ENCODE assay signal across 22 mouse cellular contexts in the genomic region with DNA sequence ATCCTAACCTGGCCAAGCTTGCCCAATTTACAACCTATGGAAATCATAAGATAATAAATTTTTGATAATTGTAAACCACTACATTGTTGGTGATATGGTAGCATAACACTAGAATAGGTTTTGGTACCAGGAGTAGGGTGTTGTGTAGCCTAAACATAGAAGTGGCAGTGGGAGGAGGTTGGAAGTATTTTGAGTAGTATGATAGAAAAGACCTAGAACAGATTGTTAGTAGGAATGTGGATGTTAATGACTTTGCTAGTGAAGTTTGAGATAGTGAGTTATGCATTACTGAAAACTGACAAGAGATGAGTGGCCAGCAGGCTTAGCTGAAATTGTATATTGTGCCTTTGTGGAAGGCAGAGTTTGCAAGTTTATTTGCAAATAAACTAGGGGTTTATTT.
"Had no signal": no experiment of that assay in that cellular context is flagged by ENCODE, and none has a peak within 500 bp of the region (broad histone marks: within the 10 kb centered on the region; RNA-seq: fewer than 3 reads in every experiment).

No protein-coding gene starts in this region.

- DNase-seq: heart, postnatal 10 days; heart, postnatal 14 days; heart, postnatal 36 days; heart, postnatal 4 days; kidney, adult 11 months; kidney, adult 18-20 months; kidney, adult 2 months; kidney, adult 8-10 months; kidney, adult 9 months; kidney, postnatal 10 days; kidney, postnatal 14 days; kidney, postnatal 25 days; kidney, postnatal 36 days; kidney, postnatal 4 days; layer of hippocampus, adult 9-11 months; layer of hippocampus, postnatal 36 days had no signal

- ATAC-seq: hindbrain, embryonic 16.5 days; hindbrain, postnatal 0 days; inflammation-experienced regulatory T-cells, adult 6 months; intestine, embryonic 15.5 days; intestine, embryonic 16.5 days; intestine, postnatal 0 days had no signal
